Mouse (Mus musculus): ENCODE results near the gene Gdf3. TPM values are rescaled to one million over a fixed set of nuclear protein-coding genes. Genes with fewer than 3 reads are reported as not detected.

Gene Gdf3
- polyA plus RNA-seq, 2 experiments, result 0.11 to 0.20 TPM

DNA sequence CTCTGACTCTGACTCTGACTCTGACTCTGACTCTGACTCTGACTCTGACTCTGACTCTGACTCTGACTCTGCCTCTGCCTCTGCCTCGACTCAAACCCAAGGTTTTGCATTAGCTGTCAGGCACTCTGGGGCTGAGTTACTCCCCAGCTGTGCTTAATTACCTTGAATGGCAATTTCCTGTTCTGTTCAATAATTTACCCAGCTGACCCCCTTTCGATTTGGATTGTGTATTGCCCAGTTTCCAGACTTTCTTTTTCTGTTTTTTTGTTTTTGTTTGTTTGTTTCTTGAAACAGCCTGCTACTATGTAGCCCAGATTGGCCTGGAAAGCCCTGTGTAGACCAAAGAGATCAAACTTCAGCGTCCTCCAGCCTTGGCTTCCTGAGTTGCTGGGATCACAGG, 6.1 kb upstream of the Gdf3 start:
- H3K4me1 ChIP-seq (ENCODE audit: control insufficient read depth, insufficient read depth, low read length), result no peaks in the 10 kb centered on the region
- no peaks in the 10 kb centered on the region for H3K36me3 ChIP-seq (ENCODE audit: control insufficient read depth, insufficient read depth, low read length)
- no peaks in the 10 kb centered on the region for H3K9me3 ChIP-seq (ENCODE audit: control insufficient read depth, low read length)
- TF ChIP-seq POLR2A (IDR thresholded peaks at IDR 0.05; ENCODE audit: borderline replicate concordance, extremely low read depth, insufficient read depth, insufficient read length), result no peak
- H3K4me2 ChIP-seq (replicated peaks; ENCODE audit: low read depth, low read length, severe bottlenecking), result no peak overlapping the region
- H3K9ac ChIP-seq (ENCODE audit: low read depth, low read length, severe bottlenecking), result no peak overlapping the region
- H3K27me3 ChIP-seq (ENCODE audit: control insufficient read depth, insufficient read depth, low read length), result no peaks in the 10 kb centered on the region
- ATAC-seq (ENCODE audit: low FRiP score, low read depth) (no peak), DNase-seq (ENCODE audit: low spot score) (no peak)
- H3K27ac ChIP-seq (replicated peaks; ENCODE audit: low read depth, low read length), result no peak overlapping the region
- WGBS, result 47% methylated on average over 3 of the region's 3 CpGs
- H3K4me3 ChIP-seq (replicated peaks; ENCODE audit: low read length), result no peak overlapping the region

DNA sequence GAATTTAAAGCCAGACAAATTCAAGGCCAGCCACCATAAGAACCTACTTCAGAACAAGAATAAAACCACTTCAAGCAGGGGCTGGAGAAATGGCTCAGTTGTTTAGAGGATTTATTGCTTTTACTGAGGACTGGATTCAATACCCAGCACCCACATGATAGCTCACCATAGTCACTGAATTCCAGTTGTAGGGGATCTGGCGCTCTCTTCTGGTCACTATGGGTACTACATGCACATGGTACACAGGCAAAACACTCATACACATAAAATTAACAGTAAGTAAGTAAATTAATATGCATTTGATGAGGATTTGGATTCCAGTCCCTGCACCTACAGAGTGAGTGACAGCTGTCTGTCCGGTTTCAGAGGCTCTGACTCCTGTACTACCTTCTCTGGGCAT, 4.2 kb upstream of the Gdf3 start:
- H3K4me1 ChIP-seq (ENCODE audit: control insufficient read depth, insufficient read depth, low read length), result no peaks in the 10 kb centered on the region
- no peak overlapping the region for H3K27ac ChIP-seq (replicated peaks; ENCODE audit: low read depth, low read length)
- ATAC-seq (ENCODE audit: low FRiP score, low read depth) (no peak), DNase-seq (ENCODE audit: low spot score) (no peak)
- H3K9me3 ChIP-seq (ENCODE audit: control insufficient read depth, low read length), result no peaks in the 10 kb centered on the region
- no peak overlapping the region for H3K9ac ChIP-seq (ENCODE audit: low read depth, low read length, severe bottlenecking)
- H3K36me3 ChIP-seq (ENCODE audit: control insufficient read depth, insufficient read depth, low read length), result no peaks in the 10 kb centered on the region
- WGBS, result 54% methylated on average over 2 of the region's 2 CpGs
- H3K27me3 ChIP-seq (ENCODE audit: control insufficient read depth, insufficient read depth, low read length), result no peaks in the 10 kb centered on the region
- H3K4me2 ChIP-seq (replicated peaks; ENCODE audit: low read depth, low read length, severe bottlenecking), result no peak overlapping the region
- no peak overlapping the region for H3K4me3 ChIP-seq (replicated peaks; ENCODE audit: low read length)
- no peak for TF ChIP-seq POLR2A (IDR thresholded peaks at IDR 0.05; ENCODE audit: borderline replicate concordance, extremely low read depth, insufficient read depth, insufficient read length)

DNA sequence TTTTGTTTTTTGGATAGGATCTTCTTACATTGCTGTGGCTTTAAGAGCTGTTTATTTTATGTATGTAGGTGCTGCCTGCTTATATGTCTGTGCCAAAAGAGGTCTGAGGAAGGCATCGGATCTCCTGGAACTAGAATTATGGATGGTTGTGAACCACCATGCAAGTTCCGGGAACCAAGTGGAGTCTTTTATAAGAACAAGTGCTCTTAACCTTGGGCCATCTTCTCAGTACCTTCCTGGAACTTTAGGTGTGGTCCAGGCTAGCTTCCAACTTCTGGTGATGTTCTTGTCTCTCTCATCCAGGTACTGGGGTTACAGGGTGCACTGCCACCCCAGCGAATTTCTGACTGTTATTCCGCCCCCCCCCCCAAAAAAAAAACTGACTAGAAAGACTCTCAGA, 2.5 kb upstream of the Gdf3 start:
- TF ChIP-seq POLR2A (IDR thresholded peaks at IDR 0.05; ENCODE audit: borderline replicate concordance, extremely low read depth, insufficient read depth, insufficient read length), result no peak
- no peaks in the 10 kb centered on the region for H3K9me3 ChIP-seq (ENCODE audit: control insufficient read depth, low read length)
- no peak overlapping the region for H3K4me3 ChIP-seq (replicated peaks; ENCODE audit: low read length)
- 74% methylated on average over 4 of the region's 4 CpGs for WGBS
- no peaks in the 10 kb centered on the region for H3K4me1 ChIP-seq (ENCODE audit: control insufficient read depth, insufficient read depth, low read length)
- H3K4me2 ChIP-seq (replicated peaks; ENCODE audit: low read depth, low read length, severe bottlenecking), result no peak overlapping the region
- H3K9ac ChIP-seq (ENCODE audit: low read depth, low read length, severe bottlenecking), result no peak overlapping the region
- H3K36me3 ChIP-seq (ENCODE audit: control insufficient read depth, insufficient read depth, low read length), result no peaks in the 10 kb centered on the region
- H3K27me3 ChIP-seq (ENCODE audit: control insufficient read depth, insufficient read depth, low read length), result no peaks in the 10 kb centered on the region
- DNase-seq (ENCODE audit: low spot score) (no peak), ATAC-seq (ENCODE audit: low FRiP score, low read depth) (no peak)
- H3K27ac ChIP-seq (replicated peaks; ENCODE audit: low read depth, low read length), result no peak overlapping the region

DNA sequence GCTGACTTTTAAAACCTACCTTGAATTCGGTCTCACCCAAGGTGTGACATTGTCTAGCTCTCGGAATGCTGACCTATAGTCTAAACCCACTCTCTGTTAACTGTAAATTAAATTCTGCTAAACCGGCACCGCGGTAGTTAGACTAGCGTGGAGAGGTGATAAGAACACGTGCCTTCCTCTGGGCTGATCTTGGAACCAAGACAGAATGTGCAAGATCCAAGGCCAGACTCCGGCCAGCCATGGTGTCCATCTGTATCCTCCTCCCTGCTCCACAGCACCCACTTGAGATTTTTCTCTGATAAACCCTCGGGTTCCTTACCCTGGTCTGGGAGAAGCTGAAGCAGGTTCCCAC, 534 bp downstream of the Gdf3 start:
- no peak for DNase-seq (ENCODE audit: low spot score)
- Histone ChIP-seq H3K4me1 (ENCODE audit: control insufficient read depth, insufficient read depth, low read length) (no peaks in the 10 kb centered on the region), H3K36me3 (ENCODE audit: control insufficient read depth, insufficient read depth, low read length) (no peaks in the 10 kb centered on the region), H3K9ac (ENCODE audit: low read depth, low read length, severe bottlenecking) (no peak overlapping the region), H3K9me3 (ENCODE audit: control insufficient read depth, low read length) (no peaks in the 10 kb centered on the region), H3K4me3 (replicated peaks; ENCODE audit: low read length) (no peak overlapping the region), H3K4me2 (replicated peaks; ENCODE audit: low read depth, low read length, severe bottlenecking) (no peak overlapping the region), H3K27me3 (ENCODE audit: control insufficient read depth, insufficient read depth, low read length) (no peaks in the 10 kb centered on the region), H3K27ac (replicated peaks; ENCODE audit: low read depth, low read length) (no peak overlapping the region)
- ATAC-seq (ENCODE audit: low FRiP score, low read depth), result no peak
- WGBS, result 74% methylated on average over 9 of the region's 9 CpGs
- TF ChIP-seq POLR2A (IDR thresholded peaks at IDR 0.05; ENCODE audit: borderline replicate concordance, extremely low read depth, insufficient read depth, insufficient read length), result no peak

DNA sequence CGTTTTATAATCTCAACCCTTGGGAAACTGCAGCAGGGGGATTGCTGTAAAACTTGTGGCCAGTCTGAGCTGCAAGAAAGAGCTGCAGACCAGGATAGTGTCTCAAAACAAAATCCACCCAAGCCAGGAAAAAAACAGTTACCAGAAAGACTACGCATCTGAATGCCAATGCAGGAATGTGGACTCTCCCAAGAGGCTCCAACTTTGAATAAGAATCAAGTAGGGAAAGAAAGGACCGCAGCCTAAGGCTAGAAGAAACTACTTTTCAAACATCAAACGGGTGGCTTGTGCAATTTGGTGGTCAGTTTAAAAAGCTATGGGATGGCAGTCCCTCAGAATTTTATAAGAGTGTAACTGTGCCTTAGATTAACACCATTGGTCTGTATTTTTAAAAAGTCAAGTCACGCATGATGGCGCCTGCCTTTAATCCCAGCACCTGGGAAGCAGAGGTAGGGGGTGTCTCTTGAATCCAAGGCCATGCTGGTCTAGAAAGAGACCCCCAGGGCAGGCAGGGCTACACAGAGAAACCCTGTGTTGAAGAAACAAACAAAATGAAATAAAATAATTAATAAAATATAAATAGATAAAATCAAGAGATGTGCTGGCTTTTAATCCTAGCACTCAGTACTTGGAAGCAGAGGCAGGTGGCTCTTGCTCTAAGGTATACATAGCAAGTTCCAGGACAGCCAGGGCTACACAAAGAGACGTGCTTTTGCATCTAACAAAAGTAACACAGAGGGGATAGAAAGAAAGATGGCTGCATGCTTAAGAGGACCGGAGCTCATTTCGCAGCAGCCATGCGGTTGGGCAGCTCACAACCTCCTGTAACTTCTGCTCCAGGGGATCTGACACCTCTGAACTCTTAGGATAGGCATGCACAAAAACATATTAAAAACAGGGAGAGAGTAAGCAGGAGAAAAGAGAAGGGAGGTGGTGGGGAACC, 1.2 kb downstream of the Gdf3 start:
- WGBS, result 76% methylated on average over 10 of the region's 10 CpGs
- DNase-seq (ENCODE audit: low spot score) (no peak), ATAC-seq (ENCODE audit: low FRiP score, low read depth) (no peak)
- no peak for TF ChIP-seq POLR2A (IDR thresholded peaks at IDR 0.05; ENCODE audit: borderline replicate concordance, extremely low read depth, insufficient read depth, insufficient read length)
- Histone ChIP-seq H3K4me3 (replicated peaks; ENCODE audit: low read length) (no peak overlapping the region), H3K27ac (replicated peaks; ENCODE audit: low read depth, low read length) (no peak overlapping the region), H3K4me2 (replicated peaks; ENCODE audit: low read depth, low read length, severe bottlenecking) (no peak overlapping the region), H3K9ac (ENCODE audit: low read depth, low read length, severe bottlenecking) (no peak overlapping the region), H3K4me1 (ENCODE audit: control insufficient read depth, insufficient read depth, low read length) (no peaks in the 10 kb centered on the region), H3K27me3 (ENCODE audit: control insufficient read depth, insufficient read depth, low read length) (no peaks in the 10 kb centered on the region), H3K36me3 (ENCODE audit: control insufficient read depth, insufficient read depth, low read length) (no peaks in the 10 kb centered on the region), H3K9me3 (ENCODE audit: control insufficient read depth, low read length) (no peaks in the 10 kb centered on the region)

All from limb, embryonic 14.5 days (tissue).